Mouse (Mus musculus): ENCODE data around the gene Gm13288. TPM values are rescaled to one million over a fixed set of nuclear protein-coding genes. Genes with fewer than 3 reads are reported as not detected.
"Not testable (repeated sequence)": the region's sequence is repeated elsewhere in the genome, so short reads cannot be mapped to it uniquely, and the experiment has no call there.

Gene Gm13288
- polyA plus RNA-seq (2015; fragmentation: Nextera tagmentation; extraction: Ambion mirVana): not detected in 2 replicates

DNA sequence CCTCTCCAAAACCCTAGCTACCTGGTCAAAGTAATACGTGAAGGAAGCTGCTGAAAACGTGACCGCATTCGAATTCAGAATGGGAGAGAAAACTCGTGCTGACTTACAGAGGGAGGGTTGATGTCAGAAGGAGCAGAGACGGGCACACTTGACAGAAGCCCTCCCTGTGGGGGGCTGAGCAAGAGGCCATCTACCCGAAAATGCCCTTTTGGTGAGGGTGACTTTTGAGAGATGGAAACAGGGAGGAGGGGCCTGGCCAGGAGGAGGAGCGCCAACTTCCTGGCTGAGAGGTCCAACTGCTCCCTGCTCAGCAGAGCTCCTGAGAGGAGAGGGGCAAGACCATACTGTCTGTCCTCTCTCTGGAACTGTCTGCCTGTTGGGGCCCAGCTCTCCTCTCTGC is at the start of gene Gm13288:
Gm13288 (plus strand) TSS at position 301 of the 400 bp plus-strand sequence.
- WGBS: no CpG with 5 or more reads among the region's 8 CpGs
- Histone ChIP-seq H3K4me2 (replicated peaks) (0 out of 2 replicates have a peak within 1 kb of the TSS, but pooled peaks have one; percentile 27), H3K4me3 (replicated peaks) (peak within 1 kb of the TSS; percentile 28)
- not testable (repeated sequence) for H3K36me3 ChIP-seq; H3K27me3 ChIP-seq; H3K27ac ChIP-seq (replicated peaks); ATAC-seq (ENCODE audit: insufficient number of reproducible peaks, low FRiP score, low TSS enrichment, low read depth); H3K9ac ChIP-seq; H3K4me1 ChIP-seq; H3K9me3 ChIP-seq (replicated peaks)

DNA sequence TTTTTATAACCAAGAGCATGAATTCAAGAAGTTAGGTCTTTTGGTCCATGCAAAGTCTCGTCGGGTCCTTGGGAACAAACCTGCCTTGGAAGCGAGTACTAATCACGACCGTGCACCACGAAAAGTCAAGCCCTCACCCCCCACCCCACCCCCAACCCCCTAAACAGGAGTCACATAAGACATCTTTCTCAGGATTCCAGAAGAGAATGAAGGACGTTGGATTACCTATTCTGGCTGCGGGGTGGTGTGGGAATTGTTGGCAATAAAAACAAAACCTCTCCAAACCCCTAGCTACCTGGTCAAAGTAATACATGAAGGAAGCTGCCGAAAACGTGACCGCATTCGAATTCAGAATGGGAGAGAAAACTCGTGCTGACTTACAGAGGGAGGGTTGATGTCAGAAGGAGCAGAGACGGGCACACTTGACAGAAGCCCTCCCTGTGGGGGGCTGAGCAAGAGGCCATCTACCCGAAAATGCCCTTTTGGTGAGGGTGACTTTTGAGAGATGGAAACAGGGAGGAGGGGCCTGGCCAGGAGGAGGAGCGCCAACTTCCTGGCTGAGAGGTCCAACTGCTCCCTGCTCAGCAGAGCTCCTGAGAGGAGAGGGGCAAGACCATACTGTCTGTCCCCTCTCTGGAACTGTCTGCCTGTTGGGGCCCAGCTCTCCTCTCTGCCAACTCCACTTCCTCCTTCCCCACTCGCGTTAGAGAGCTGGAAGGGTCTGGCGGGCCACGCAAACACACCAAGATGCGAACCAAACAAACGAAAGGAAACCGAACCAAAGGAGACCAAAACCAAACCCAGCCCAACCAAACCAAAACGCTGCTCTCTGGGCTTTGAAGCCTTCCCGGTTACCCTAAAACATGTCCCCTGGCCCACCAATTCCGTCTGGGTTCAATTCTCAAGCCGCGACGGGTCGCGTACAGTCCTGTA is 48.5 kb upstream of the Gm13288 start:
- peak overlapping the region; percentile 70 for H3K4me2 ChIP-seq (replicated peaks)
- not testable (repeated sequence) for ATAC-seq (ENCODE audit: insufficient number of reproducible peaks, low FRiP score, low TSS enrichment, low read depth); H3K9me3 ChIP-seq (replicated peaks); H3K36me3 ChIP-seq; H3K4me1 ChIP-seq; H3K27me3 ChIP-seq
- WGBS: 8% methylated on average over 29 of the region's 31 CpGs
- peak overlapping the region; percentile 56 for H3K4me3 ChIP-seq (replicated peaks)
- peak overlapping the region; percentile 70 for H3K9ac ChIP-seq
- peak overlapping the region; percentile 98 for H3K27ac ChIP-seq (replicated peaks)

DNA sequence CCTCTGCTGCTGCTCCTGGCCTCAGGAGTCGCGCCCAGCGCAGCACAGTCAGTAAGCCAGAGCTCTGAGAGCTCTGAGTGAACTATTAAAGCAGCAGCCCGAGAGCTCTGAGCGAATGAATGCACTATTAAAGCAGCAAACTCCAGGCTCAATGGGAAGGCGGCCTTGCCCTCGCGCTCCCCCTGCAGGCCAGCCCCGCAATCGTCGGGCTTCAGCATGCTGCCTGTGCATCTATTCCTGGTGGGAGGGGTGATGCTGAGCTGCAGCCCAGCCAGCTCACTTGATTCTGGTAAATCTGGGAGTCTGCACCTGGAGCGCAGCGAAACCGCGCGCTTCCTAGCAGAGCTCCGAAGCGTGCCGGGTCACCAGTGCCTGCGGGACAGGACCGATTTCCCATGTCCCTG is 47.7 kb upstream of the Gm13288 start:
- H3K9me3 ChIP-seq (replicated peaks); H3K36me3 ChIP-seq; H3K27me3 ChIP-seq; H3K4me1 ChIP-seq: not testable (repeated sequence)
- WGBS: 0% methylated on average over 13 of the region's 21 CpGs
- peak; percentile 99 for ATAC-seq (ENCODE audit: insufficient number of reproducible peaks, low FRiP score, low TSS enrichment, low read depth)
- H3K4me2 ChIP-seq (replicated peaks): peak overlapping the region; percentile 70
- peak overlapping the region; percentile 98 for H3K27ac ChIP-seq (replicated peaks)
- peak overlapping the region; percentile 56 for H3K4me3 ChIP-seq (replicated peaks)
- peak overlapping the region; percentile 70; the same call in 1 of the 2 replicates for H3K9ac ChIP-seq

DNA sequence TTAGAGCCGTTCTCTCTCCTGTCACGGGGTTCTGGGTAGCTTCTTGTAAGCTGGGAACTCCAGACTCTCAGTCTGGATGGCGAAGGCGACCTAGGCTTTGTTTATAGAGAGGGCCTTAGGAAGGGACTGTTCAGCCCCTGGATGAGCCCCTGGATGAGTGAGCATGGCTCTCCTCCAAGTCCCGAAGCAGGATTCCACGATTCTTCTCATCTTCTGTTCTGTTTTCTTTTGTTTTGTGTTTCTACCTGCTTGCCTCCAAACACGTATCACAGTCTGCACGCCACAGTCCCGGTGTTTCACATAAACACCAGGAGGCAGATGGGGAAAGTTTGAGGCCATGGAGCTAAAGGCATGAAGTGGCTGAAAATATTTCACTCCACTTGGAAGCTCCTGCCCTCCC is 46.6 kb upstream of the Gm13288 start:
- WGBS: 86% methylated on average over 9 of the region's 9 CpGs
- H3K27ac ChIP-seq (replicated peaks); ATAC-seq (ENCODE audit: insufficient number of reproducible peaks, low FRiP score, low TSS enrichment, low read depth); H3K4me3 ChIP-seq (replicated peaks); H3K36me3 ChIP-seq; H3K9ac ChIP-seq; H3K4me2 ChIP-seq (replicated peaks); H3K27me3 ChIP-seq; H3K9me3 ChIP-seq (replicated peaks); H3K4me1 ChIP-seq: not testable (repeated sequence)

DNA sequence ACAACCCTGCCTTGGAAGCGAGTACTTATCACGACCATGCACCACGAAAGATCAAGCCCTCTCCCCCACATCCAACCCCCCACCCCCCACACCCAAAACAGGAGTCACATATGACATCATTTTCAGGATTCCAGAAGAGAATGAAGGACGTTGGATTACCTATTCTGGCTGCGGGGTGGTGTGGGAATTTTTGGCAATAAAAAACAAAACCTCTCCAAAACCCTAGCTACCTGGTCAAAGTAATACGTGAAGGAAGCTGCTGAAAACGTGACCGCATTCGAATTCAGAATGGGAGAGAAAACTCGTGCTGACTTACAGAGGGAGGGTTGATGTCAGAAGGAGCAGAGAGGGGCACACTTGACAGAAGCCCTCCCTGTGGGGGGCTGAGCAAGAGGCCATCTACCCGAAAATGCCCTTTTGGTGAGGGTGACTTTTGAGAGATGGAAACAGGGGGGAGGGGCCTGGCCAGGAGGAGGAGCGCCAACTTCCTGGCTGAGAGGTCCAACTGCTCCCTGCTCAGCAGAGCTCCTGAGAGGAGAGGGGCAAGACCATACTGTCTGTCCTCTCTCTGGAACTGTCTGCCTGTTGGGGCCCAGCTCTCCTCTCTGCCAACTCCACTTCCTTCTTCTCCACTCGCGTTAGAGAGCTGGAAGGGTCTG is 45.6 kb upstream of the Gm13288 start, which contains the start of gene Gm13283:
Gm13283 (plus strand) TSS at position 510 of the 659 bp plus-strand sequence.
- Histone ChIP-seq H3K4me2 (replicated peaks) (peak within 1 kb of the TSS; percentile 55), H3K27ac (replicated peaks) (peak within 1 kb of the TSS; percentile 84), H3K4me3 (replicated peaks) (peak within 1 kb of the TSS; percentile 43)
- H3K27me3 ChIP-seq; H3K4me1 ChIP-seq; H3K36me3 ChIP-seq; H3K9me3 ChIP-seq (replicated peaks); H3K9ac ChIP-seq; ATAC-seq (ENCODE audit: insufficient number of reproducible peaks, low FRiP score, low TSS enrichment, low read depth): not testable (repeated sequence)
- 13% methylated on average over 12 of the region's 14 CpGs for WGBS

DNA sequence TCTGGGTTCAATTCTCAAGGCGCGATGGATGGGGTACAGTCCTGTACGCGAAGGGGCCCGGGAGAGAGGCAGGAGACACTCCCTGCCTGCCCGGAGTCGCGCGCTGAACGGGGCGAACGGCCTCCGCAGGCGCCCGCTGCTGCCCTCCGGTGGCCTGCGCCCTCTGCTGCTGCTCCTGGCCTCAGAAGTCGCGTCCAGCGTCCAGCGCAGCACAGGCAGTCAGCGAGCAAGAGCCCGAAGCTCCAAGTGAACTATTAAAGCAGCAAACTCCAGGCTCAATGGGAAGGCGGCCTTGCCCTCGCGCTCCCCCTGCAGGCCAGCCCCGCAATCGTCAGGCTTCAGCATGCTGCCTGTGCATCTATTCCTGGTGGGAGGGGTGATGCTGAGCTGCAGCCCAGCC is 44.9 kb upstream of the Gm13288 start:
- H3K27me3 ChIP-seq; H3K36me3 ChIP-seq; ATAC-seq (ENCODE audit: insufficient number of reproducible peaks, low FRiP score, low TSS enrichment, low read depth); H3K9ac ChIP-seq; H3K4me1 ChIP-seq; H3K9me3 ChIP-seq (replicated peaks): not testable (repeated sequence)
- Histone ChIP-seq H3K4me2 (replicated peaks) (peak overlapping the region; percentile 55), H3K27ac (replicated peaks) (peak overlapping the region; percentile 84), H3K4me3 (replicated peaks) (peak overlapping the region; percentile 43)
- under 1% methylated on average over 26 of the region's 28 CpGs for WGBS

DNA sequence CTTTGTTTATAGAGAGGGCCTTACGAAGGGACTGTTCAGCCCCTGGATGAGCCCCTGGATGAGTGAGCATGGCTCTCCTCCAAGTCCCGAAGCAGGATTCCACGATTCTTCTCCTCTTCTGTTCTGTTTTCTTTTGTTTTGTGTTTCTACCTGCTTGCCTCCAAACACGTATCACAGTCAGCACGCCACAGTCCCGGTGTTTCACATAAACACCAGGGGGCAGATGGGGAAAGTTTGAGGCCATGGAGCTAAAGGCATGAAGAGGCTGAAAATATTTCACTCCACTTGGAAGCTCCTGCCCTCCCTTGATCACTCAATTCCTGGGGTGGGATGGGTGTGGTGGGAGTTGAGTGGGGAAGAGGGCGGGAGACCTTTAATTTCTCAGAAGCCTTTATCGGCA is 43.6 kb upstream of the Gm13288 start:
- ATAC-seq (ENCODE audit: insufficient number of reproducible peaks, low FRiP score, low TSS enrichment, low read depth); H3K4me3 ChIP-seq (replicated peaks); H3K9ac ChIP-seq; H3K9me3 ChIP-seq (replicated peaks); H3K27me3 ChIP-seq; H3K4me2 ChIP-seq (replicated peaks); H3K36me3 ChIP-seq; H3K4me1 ChIP-seq; H3K27ac ChIP-seq (replicated peaks): not testable (repeated sequence)
- WGBS: 63% methylated on average over 6 of the region's 8 CpGs

DNA sequence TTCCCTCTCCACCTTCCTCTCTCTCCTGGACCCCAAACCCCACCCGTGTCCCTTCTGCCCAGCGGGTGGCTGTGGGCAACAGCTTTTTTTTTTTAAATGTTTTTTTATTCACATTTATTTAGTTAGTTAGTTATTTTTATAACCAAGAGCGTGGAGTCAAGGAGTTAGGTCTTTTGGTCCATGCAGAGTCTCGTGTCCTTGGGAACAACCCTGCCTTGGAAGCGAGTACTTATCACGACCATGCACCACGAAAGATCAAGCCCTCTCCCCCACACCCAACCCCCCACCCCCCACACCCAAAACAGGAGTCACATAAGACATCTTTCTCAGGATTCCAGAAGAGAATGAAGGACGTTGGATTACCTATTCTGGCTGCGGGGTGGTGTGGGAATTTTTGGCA is 43.0 kb upstream of the Gm13288 start:
- not testable (repeated sequence) for H3K9ac ChIP-seq; ATAC-seq (ENCODE audit: insufficient number of reproducible peaks, low FRiP score, low TSS enrichment, low read depth); H3K36me3 ChIP-seq; H3K4me3 ChIP-seq (replicated peaks); H3K27ac ChIP-seq (replicated peaks); H3K4me2 ChIP-seq (replicated peaks); H3K27me3 ChIP-seq; H3K9me3 ChIP-seq (replicated peaks); H3K4me1 ChIP-seq
- whole genome bisulfite sequencing: 57% methylated on average over 9 of the region's 9 CpGs

DNA sequence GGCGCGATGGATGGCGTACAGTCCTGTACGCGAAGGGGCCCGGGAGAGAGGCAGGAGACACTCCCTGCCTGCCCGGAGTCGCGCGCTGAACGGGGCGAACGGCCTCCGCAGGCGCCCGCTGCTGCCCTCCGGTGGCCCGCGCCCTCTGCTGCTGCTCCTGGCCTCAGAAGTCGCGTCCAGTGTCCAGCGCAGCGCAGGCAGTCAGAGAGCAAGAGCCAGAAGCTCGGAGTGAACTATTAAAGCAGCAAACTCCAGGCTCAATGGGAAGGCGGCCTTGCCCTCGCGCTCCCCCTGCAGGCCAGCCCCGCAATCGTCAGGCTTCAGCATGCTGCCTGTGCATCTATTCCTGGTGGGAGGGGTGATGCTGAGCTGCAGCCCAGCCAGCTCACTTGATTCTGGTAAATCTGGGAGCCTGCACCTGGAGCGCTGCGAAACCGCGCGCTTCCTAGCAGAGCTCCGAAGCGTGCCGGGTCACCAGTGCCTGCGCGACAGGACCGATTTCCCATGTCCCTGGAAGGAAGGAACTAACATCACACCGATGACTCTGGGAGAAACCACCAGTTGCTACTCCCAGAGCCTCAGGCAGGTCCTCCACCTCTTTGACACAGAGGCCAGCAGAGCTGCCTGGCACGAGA is 41.8 kb upstream of the Gm13288 start:
- H3K9ac ChIP-seq; H3K4me1 ChIP-seq; H3K9me3 ChIP-seq (replicated peaks); ATAC-seq (ENCODE audit: insufficient number of reproducible peaks, low FRiP score, low TSS enrichment, low read depth); H3K27me3 ChIP-seq; H3K36me3 ChIP-seq: not testable (repeated sequence)
- 3% methylated on average over 37 of the region's 42 CpGs for WGBS
- H3K4me3 ChIP-seq (replicated peaks): peak overlapping the region; percentile 44
- peak overlapping the region; percentile 50 for H3K4me2 ChIP-seq (replicated peaks)
- peak overlapping the region; percentile 75 for H3K27ac ChIP-seq (replicated peaks)

DNA sequence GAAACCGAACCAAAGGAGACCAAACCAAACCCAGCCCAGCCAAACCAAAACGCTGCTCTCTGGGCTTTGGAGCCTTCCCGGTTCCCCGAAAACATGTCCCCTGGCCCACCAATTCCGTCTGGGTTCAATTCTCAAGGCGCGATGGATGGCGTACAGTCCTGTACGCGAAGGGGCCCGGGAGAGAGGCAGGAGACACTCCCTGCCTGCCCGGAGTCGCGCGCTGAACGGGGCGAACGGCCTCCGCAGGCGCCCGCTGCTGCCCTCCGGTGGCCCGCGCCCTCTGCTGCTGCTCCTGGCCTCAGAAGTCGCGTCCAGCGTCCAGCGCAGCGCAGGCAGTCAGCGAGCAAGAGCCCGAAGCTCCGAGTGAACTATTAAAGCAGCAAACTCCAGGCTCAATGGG is 31.8 kb upstream of the Gm13288 start, which contains the start of gene Gm13290:
Gm13290 (plus strand) TSS at position 301 of the 400 bp plus-strand sequence.
- H3K9ac ChIP-seq; H3K4me3 ChIP-seq (replicated peaks); H3K9me3 ChIP-seq (replicated peaks); H3K27ac ChIP-seq (replicated peaks); ATAC-seq (ENCODE audit: insufficient number of reproducible peaks, low FRiP score, low TSS enrichment, low read depth); H3K4me1 ChIP-seq; H3K4me2 ChIP-seq (replicated peaks); H3K36me3 ChIP-seq; H3K27me3 ChIP-seq: not testable (repeated sequence)
- WGBS: no CpG with 5 or more reads among the region's 32 CpGs

DNA sequence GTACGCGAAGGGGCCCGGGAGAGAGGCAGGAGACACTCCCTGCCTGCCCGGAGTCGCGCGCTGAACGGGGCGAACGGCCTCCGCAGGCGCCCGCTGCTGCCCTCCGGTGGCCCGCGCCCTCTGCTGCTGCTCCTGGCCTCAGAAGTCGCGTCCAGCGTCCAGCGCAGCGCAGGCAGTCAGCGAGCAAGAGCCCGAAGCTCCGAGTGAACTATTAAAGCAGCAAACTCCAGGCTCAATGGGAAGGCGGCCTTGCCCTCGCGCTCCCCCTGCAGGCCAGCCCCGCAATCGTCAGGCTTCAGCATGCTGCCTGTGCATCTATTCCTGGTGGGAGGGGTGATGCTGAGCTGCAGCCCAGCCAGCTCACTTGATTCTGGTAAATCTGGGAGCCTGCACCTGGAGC is 28.7 kb upstream of the Gm13288 start, which contains the start of gene Gm13289:
Gm13289 (plus strand) TSS at position 301 of the 400 bp plus-strand sequence.
- H3K9me3 ChIP-seq (replicated peaks); H3K9ac ChIP-seq; H3K27me3 ChIP-seq; H3K27ac ChIP-seq (replicated peaks); H3K36me3 ChIP-seq; H3K4me1 ChIP-seq; H3K4me3 ChIP-seq (replicated peaks); H3K4me2 ChIP-seq (replicated peaks); ATAC-seq (ENCODE audit: insufficient number of reproducible peaks, low FRiP score, low TSS enrichment, low read depth): not testable (repeated sequence)
- WGBS: no CpG with 5 or more reads among the region's 29 CpGs
